Mouse (Mus musculus): ENCODE measurements around the gene Eif3c. TPM values are rescaled to one million over a fixed set of nuclear protein-coding genes. Genes with fewer than 3 reads are reported as not detected.
A peak's percentile ranks its signal among the peaks of the same experiment; 100 is the strongest.

Eif3c gene
- total and polyA plus RNA-seq, 2 experiments from 2014 or later: 112 to 198 TPM

DNA sequence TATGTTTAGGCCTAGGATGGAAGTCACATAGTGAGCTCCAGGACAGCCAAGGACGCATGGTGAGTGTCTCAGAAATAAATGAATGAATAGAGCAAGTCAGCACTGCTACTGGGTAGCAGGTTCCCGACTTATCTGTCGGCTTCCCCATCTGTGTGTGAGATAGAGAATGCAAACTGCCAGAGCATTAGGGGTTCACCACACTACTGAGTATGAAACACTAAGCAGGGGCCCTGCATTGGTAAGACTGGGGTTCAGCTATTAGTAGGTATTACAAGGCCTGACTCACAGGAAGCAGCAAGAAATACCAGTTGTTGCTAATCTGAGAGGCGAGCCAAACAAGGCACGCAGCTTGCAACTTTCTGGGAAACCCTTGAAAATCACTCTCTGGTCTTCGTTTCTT lies 32.7 kb upstream of the Eif3c start:
- Histone ChIP-seq H3K9me3 (ENCODE audit: low read length) (no peaks in the 10 kb centered on the region), H3K4me1 (ENCODE audit: insufficient read depth, low read length) (no peaks in the 10 kb centered on the region), H3K36me3 (ENCODE audit: insufficient read depth, low read length) (no peaks in the 10 kb centered on the region), H3K4me3 (ENCODE audit: low read length) (no peak overlapping the region), H3K4me2 (ENCODE audit: low read depth, low read length) (no peak overlapping the region), H3K27me3 (ENCODE audit: insufficient read depth, low read length) (no peaks in the 10 kb centered on the region), H3K9ac (replicated peaks; ENCODE audit: low read length) (no peak overlapping the region), H3K27ac (no peak overlapping the region)
- WGBS: 77% methylated on average over 6 of the region's 6 CpGs
- no peak for ATAC-seq
- no peak for DNase-seq (ENCODE audit: low spot score)
- TF ChIP-seq CTCF (IDR thresholded peaks at IDR 0.05; ENCODE audit: low read depth): no peak

DNA sequence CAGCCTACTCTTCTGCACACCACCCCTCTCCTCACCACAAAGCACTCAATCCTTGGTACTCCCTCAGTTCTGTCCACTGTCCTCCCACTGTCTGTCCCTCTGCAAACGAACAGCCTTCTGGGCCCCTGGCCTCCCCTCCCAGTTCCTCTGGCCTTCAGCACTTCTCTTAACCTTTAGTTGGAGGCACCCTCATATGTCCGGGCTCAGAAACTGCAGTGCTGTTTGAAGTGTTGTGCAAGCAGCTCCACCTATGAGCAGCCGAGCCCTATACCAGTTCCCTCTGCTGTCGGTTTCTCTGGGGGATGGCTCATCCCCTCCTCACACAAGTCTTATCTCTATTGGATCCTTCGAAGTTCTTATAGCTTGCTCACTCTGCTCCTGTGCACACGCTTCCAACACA lies 30.2 kb upstream of the Eif3c start:
- Histone ChIP-seq H3K36me3 (ENCODE audit: insufficient read depth, low read length) (no peaks in the 10 kb centered on the region), H3K4me3 (ENCODE audit: low read length) (no peak overlapping the region), H3K9me3 (ENCODE audit: low read length) (no peaks in the 10 kb centered on the region), H3K27ac (no peak overlapping the region), H3K4me1 (ENCODE audit: insufficient read depth, low read length) (no peaks in the 10 kb centered on the region), H3K4me2 (ENCODE audit: low read depth, low read length) (no peak overlapping the region), H3K27me3 (ENCODE audit: insufficient read depth, low read length) (no peaks in the 10 kb centered on the region), H3K9ac (replicated peaks; ENCODE audit: low read length) (no peak overlapping the region)
- ATAC-seq: no peak
- no peak for TF ChIP-seq CTCF (IDR thresholded peaks at IDR 0.05; ENCODE audit: low read depth)
- DNase-seq (ENCODE audit: low spot score): no peak
- 77% methylated on average over 6 of the region's 6 CpGs for WGBS

DNA sequence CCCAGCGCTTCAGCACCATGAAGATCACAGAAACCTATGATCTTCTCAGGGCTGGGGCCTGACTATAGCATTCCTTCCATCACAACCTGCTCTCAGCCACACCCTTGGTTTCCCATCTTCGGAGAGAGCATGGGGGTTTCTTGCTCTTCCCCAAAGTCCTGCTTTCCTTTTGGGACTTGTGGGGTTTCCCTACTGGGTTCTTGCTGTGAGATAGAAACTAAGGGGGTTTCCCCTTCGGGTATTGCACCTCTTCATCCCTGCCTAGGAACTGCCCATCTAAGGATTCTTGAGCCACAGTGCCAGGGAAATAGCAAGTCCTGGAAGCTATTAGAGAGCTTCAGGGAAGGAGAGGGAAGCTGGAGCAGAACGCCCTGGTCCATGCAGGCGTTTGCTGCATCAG lies 29.7 kb upstream of the Eif3c start:
- DNase-seq (ENCODE audit: low spot score) (no peak), ATAC-seq (no peak)
- Histone ChIP-seq H3K9ac (replicated peaks; ENCODE audit: low read length) (no peak overlapping the region), H3K27me3 (ENCODE audit: insufficient read depth, low read length) (no peaks in the 10 kb centered on the region), H3K4me2 (ENCODE audit: low read depth, low read length) (no peak overlapping the region), H3K27ac (no peak overlapping the region), H3K4me3 (ENCODE audit: low read length) (no peak overlapping the region), H3K9me3 (ENCODE audit: low read length) (no peaks in the 10 kb centered on the region), H3K36me3 (ENCODE audit: insufficient read depth, low read length) (no peaks in the 10 kb centered on the region), H3K4me1 (ENCODE audit: insufficient read depth, low read length) (no peaks in the 10 kb centered on the region)
- 87% methylated on average over 5 of the region's 5 CpGs for WGBS
- TF ChIP-seq CTCF (IDR thresholded peaks at IDR 0.05; ENCODE audit: low read depth): no peak

DNA sequence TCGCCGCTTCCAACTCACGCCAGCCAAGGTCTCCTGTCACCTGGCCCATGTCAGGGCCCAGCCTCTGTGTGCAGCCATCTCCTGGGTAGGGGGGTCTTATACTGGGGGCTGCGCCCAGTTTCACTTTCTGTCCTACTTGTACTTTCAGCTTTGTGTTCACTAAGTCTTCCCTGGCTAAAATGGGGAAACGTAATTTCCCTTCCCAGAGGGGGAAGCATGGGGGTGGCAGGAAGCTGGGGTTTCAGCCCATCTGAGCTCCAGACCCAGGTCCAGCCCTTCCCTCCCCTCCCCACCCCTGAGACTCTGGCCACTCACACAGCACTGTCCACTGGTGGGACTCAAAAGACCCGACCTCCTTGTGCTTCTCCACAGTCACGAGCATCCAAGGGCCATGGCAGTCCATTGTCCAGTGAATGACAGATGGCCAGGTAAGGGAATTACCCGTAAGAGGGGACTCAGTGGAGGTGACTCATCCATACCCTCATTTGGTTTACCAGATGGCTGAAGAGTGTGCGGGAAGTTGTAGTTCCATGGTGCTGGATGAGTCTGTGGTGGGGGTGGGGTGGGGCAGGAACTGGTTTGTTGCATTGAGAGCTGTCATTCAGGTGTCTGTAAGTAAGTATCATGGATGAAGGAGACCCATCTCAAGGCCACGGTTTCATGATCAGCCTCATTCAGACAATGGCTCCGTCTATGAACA lies 28.8 kb upstream of the Eif3c start, which contains the start of gene Il27:
TSS of gene Il27 (minus strand) at position 80 of the 700 bp plus-strand sequence.
- DNase-seq (ENCODE audit: low spot score) (no peak), ATAC-seq (no peak)
- no peaks in the 10 kb centered on the region for H3K27me3 ChIP-seq (ENCODE audit: insufficient read depth, low read length)
- H3K9ac ChIP-seq (replicated peaks; ENCODE audit: low read length): no peak within 1 kb of the TSS
- TF ChIP-seq CTCF (IDR thresholded peaks at IDR 0.05; ENCODE audit: low read depth): no peak
- H3K36me3 ChIP-seq (ENCODE audit: insufficient read depth, low read length): no peaks in the 10 kb centered on the region
- H3K9me3 ChIP-seq (ENCODE audit: low read length): no peaks in the 10 kb centered on the region
- no peak within 1 kb of the TSS for H3K27ac ChIP-seq
- no peak within 1 kb of the TSS for H3K4me2 ChIP-seq (ENCODE audit: low read depth, low read length)
- H3K4me3 ChIP-seq (ENCODE audit: low read length): no peak within 1 kb of the TSS
- 86% methylated on average over 11 of the region's 11 CpGs for WGBS
- no peaks in the 10 kb centered on the region for H3K4me1 ChIP-seq (ENCODE audit: insufficient read depth, low read length)

DNA sequence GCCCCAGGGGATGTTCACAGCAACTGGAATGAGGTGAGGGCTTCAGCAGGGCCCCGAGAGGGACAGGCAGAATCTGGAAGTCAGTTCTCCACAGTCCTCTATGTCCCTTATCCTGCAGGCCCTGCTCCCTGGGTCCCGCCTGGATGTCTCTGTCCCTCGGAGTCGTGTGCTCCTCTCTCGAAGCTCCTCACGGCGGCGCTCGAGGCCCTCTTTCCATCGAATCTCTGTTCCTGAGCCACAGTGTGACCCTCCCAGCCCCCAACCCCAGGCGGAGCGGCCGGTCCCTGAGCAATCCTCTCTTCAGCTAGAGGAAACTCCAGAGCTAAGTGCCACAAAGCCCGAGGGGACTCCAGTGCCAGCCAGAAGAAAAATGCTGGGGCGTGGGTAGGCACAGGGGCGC lies 21.6 kb upstream of the Eif3c start:
- H3K27ac ChIP-seq: no peak overlapping the region
- 8% methylated on average over 16 of the region's 16 CpGs for WGBS
- H3K27me3 ChIP-seq (ENCODE audit: insufficient read depth, low read length): no peaks in the 10 kb centered on the region
- H3K36me3 ChIP-seq (ENCODE audit: insufficient read depth, low read length): no peaks in the 10 kb centered on the region
- H3K4me1 ChIP-seq (ENCODE audit: insufficient read depth, low read length): 0 out of 2 replicates have a peak, but pooled peaks cover 2% of the 10 kb centered on the region
- H3K9me3 ChIP-seq (ENCODE audit: low read length): no peaks in the 10 kb centered on the region
- peak; percentile 70; the same call in 1 of the 2 replicates for ATAC-seq
- peak overlapping the region; percentile 40 for H3K4me2 ChIP-seq (ENCODE audit: low read depth, low read length)
- peak overlapping the region; percentile 28; the same call in 1 of the 2 replicates for H3K9ac ChIP-seq (replicated peaks; ENCODE audit: low read length)
- no peak overlapping the region for H3K4me3 ChIP-seq (ENCODE audit: low read length)
- TF ChIP-seq CTCF (IDR thresholded peaks at IDR 0.05; ENCODE audit: low read depth): peak; percentile 73
- peak; percentile 80 for DNase-seq (ENCODE audit: low spot score)

DNA sequence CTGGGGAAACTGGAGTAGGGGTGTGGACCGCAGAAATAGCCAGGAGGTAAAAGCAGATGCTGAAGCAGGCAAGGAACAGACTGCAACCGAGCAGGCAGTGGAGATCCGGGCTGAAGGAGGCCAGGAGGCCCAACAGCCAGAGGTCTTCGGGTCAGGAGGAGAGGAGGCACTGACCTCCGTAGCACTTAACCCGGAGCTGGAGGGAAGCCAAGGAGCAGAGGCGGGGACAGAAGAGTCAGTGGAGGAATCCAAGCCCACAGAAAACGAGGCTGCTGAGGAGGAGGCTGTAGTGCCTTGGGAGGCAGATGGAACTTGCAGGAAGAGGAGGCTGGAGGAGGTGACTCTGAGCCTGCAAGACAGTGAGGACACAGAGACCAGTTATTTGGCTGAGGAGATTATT lies 20.6 kb upstream of the Eif3c start:
- Histone ChIP-seq H3K4me2 (ENCODE audit: low read depth, low read length) (no peak overlapping the region), H3K4me1 (ENCODE audit: insufficient read depth, low read length) (0 out of 2 replicates have a peak, but pooled peaks cover 5% of the 10 kb centered on the region), H3K4me3 (ENCODE audit: low read length) (no peak overlapping the region), H3K9ac (replicated peaks; ENCODE audit: low read length) (no peak overlapping the region), H3K9me3 (ENCODE audit: low read length) (no peaks in the 10 kb centered on the region), H3K27me3 (ENCODE audit: insufficient read depth, low read length) (no peaks in the 10 kb centered on the region), H3K27ac (no peak overlapping the region), H3K36me3 (ENCODE audit: insufficient read depth, low read length) (no peaks in the 10 kb centered on the region)
- WGBS: 65% methylated on average over 8 of the region's 8 CpGs
- no peak for TF ChIP-seq CTCF (IDR thresholded peaks at IDR 0.05; ENCODE audit: low read depth)
- ATAC-seq (no peak), DNase-seq (ENCODE audit: low spot score) (no peak)

DNA sequence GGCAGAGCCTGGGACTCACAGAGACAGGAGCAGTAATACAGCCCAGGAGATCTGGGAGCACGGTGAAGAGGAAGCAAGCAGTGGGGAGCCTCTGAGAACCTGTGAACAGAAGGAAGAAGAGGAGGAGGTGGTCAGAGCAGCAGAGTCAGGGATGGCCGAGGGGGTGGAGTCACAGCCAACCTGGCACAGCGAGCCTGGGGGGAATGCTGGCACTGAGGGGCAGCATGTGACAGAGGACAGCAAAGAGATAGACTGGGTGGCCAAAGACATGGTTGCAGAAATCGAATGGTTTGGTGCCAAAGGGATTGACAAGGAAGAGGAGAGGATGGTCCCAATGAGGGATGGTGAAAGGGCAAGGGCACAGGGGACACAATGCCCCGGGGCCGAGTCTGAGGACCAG lies 19.5 kb upstream of the Eif3c start, which contains the start of gene Cln3:
TSS of gene Cln3 (minus strand) at position 101 of the 400 bp plus-strand sequence.
- TF ChIP-seq CTCF (IDR thresholded peaks at IDR 0.05; ENCODE audit: low read depth): no peak
- Histone ChIP-seq H3K36me3 (ENCODE audit: insufficient read depth, low read length) (no peaks in the 10 kb centered on the region), H3K4me1 (ENCODE audit: insufficient read depth, low read length) (0 out of 2 replicates have a peak, but pooled peaks cover 5% of the 10 kb centered on the region), H3K27me3 (ENCODE audit: insufficient read depth, low read length) (no peaks in the 10 kb centered on the region), H3K4me2 (ENCODE audit: low read depth, low read length) (no peak within 1 kb of the TSS), H3K9me3 (ENCODE audit: low read length) (no peaks in the 10 kb centered on the region), H3K27ac (no peak within 1 kb of the TSS), H3K4me3 (ENCODE audit: low read length) (no peak within 1 kb of the TSS), H3K9ac (replicated peaks; ENCODE audit: low read length) (no peak within 1 kb of the TSS)
- ATAC-seq (no peak), DNase-seq (ENCODE audit: low spot score) (no peak)
- 74% methylated on average over 5 of the region's 6 CpGs for WGBS
